Mouse (Mus musculus): ENCODE data around the gene Rag1. TPM values are rescaled to one million over a fixed set of nuclear protein-coding genes. Genes with fewer than 3 reads are reported as not detected.

Rag1 gene
- polyA plus RNA-seq, 1 experiment from 2014 or later, result 0.09 TPM

DNA sequence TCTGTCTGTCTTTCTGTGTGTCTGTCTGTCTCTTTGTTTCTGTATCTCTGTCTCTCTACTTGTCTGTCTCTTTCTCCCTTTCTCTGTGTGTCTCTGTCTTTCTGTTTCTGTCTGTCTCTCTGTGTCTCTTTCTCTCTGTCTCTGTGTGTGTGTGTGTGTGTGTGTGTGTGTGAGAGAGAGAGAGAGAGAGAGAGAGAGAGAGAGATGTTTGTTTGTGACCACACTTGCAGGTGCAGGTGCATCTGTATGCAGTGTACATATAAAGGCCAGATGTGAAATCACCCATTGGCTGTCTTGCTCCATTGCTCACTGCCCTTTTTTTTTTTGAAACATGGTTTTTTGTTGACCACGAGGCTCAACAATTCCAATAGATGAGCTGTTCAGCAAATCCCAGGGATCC lies 1.1 kb upstream of the Rag1 start:
- Histone ChIP-seq H3K27ac (ENCODE audit: low read depth, low read length) (no peak overlapping the region), H3K9me3 (ENCODE audit: control insufficient read depth, low read length) (no peaks in the 10 kb centered on the region), H3K4me3 (ENCODE audit: low read length) (no peak overlapping the region), H3K27me3 (replicated peaks; ENCODE audit: control insufficient read depth, insufficient read depth, low read length) (no peaks in the 10 kb centered on the region; the same call in 1 of the 2 replicates), H3K4me1 (ENCODE audit: control insufficient read depth, insufficient read depth, low read depth, low read length) (peaks cover 3% of the 10 kb centered on the region), H3K4me2 (ENCODE audit: low read length) (no peak overlapping the region), H3K36me3 (ENCODE audit: control insufficient read depth, insufficient read depth, low read length) (no peaks in the 10 kb centered on the region), H3K9ac (ENCODE audit: low read depth, low read length) (no peak overlapping the region)
- WGBS, result 64% methylated on average over 1 of the region's 1 CpGs
- no peak for ATAC-seq

DNA sequence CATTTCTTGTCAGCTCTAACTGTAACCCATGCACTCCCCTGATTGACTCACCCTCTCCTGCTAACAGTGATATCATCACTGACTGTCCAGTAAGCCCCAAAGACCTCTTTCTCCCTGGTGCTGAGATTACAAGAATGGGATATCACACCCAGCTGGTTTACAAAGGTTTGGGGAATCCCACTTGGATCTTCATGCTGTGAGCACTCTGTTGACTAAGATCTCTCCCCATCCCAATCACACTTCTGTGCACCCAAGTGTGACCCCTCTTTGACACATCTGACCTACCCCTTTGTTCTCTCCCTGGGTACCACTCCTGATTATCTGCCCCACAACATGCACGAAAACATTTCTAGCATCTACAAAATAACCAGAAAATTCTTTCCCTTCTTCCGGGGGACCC lies 940 bp downstream of the Rag1 start:
- Histone ChIP-seq H3K9me3 (ENCODE audit: control insufficient read depth, low read length) (no peaks in the 10 kb centered on the region), H3K27ac (ENCODE audit: low read depth, low read length) (no peak overlapping the region)

DNA sequence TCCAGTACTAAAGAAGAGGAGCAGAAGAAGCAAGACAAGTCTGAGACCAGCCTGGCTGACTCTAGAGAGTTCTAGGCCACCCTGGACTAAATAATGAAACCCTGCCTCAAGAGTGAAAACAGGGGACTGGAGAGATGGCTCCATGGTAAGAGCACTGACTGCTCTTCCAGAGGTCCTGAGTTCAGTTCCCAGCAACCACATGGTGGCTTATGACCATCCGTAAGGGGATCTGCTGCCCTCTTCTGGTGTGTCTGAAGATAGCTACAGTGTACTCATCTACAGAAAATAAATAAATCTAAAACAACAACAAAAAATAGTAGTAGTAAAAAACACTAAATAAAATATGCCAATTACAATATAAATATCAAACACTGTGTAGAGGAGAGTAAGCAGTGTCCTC lies 3.5 kb downstream of the Rag1 start:
- 89% methylated on average over 1 of the region's 1 CpGs for WGBS
- H3K27ac ChIP-seq (ENCODE audit: low read depth, low read length), result no peak overlapping the region
- no peaks in the 10 kb centered on the region for H3K36me3 ChIP-seq (ENCODE audit: control insufficient read depth, insufficient read depth, low read length)
- H3K27me3 ChIP-seq (replicated peaks; ENCODE audit: control insufficient read depth, insufficient read depth, low read length), result no peaks in the 10 kb centered on the region; the same call in 1 of the 2 replicates
- H3K4me3 ChIP-seq (ENCODE audit: low read length), result no peak overlapping the region
- no peak for ATAC-seq
- H3K4me2 ChIP-seq (ENCODE audit: low read length), result no peak overlapping the region
- H3K9ac ChIP-seq (ENCODE audit: low read depth, low read length), result no peak overlapping the region
- H3K9me3 ChIP-seq (ENCODE audit: control insufficient read depth, low read length), result no peaks in the 10 kb centered on the region
- H3K4me1 ChIP-seq (ENCODE audit: control insufficient read depth, insufficient read depth, low read depth, low read length), result no peaks in the 10 kb centered on the region

More for the DNA sequence above, 940 bp downstream of the Rag1 start:
- peaks cover 3% of the 10 kb centered on the region for H3K4me1 ChIP-seq (ENCODE audit: control insufficient read depth, insufficient read depth, low read depth, low read length)
- H3K9ac ChIP-seq (ENCODE audit: low read depth, low read length), result no peak overlapping the region
- no peak overlapping the region for H3K4me3 ChIP-seq (ENCODE audit: low read length)
- ATAC-seq, result no peak
- no peak overlapping the region for H3K4me2 ChIP-seq (ENCODE audit: low read length)
- WGBS, result 48% methylated on average over 2 of the region's 2 CpGs
- H3K27me3 ChIP-seq (replicated peaks; ENCODE audit: control insufficient read depth, insufficient read depth, low read length), result no peaks in the 10 kb centered on the region; the same call in 1 of the 2 replicates
- no peaks in the 10 kb centered on the region for H3K36me3 ChIP-seq (ENCODE audit: control insufficient read depth, insufficient read depth, low read length)

DNA sequence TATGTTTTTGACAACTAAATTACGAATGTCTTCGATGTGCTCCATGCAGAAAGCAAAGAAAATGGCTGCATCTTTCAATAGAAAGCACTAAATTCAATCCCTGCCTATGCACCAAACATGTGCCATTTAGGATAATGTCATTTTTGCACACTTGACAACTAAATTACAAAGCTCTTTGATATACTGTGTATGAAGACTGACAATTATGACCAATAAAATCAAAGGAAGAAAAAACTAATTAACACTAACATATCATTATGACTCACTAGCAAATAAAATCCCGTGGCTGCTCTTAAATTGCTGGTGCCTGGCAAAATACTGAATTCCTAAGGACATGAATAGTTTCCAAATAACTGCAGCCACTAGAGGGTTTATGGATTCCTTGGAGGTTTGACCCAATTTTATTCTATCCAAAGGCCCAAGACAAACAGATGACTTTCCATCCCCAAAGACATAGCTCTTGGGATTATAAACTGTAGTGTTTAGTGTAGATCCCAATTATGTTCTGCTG lies 9.4 kb downstream of the Rag1 start:
- no peak overlapping the region for H3K9ac ChIP-seq (ENCODE audit: low read depth, low read length)
- WGBS, result 64% methylated on average over 3 of the region's 3 CpGs
- H3K4me3 ChIP-seq (ENCODE audit: low read length), result no peak overlapping the region
- no peaks in the 10 kb centered on the region for H3K36me3 ChIP-seq (ENCODE audit: control insufficient read depth, insufficient read depth, low read length)
- ATAC-seq, result no peak
- H3K27ac ChIP-seq (ENCODE audit: low read depth, low read length), result no peak overlapping the region
- no peaks in the 10 kb centered on the region for H3K27me3 ChIP-seq (replicated peaks; ENCODE audit: control insufficient read depth, insufficient read depth, low read length)
- no peak overlapping the region for H3K4me2 ChIP-seq (ENCODE audit: low read length)
- H3K4me1 ChIP-seq (ENCODE audit: control insufficient read depth, insufficient read depth, low read depth, low read length), result no peaks in the 10 kb centered on the region
- no peaks in the 10 kb centered on the region for H3K9me3 ChIP-seq (ENCODE audit: control insufficient read depth, low read length)

DNA sequence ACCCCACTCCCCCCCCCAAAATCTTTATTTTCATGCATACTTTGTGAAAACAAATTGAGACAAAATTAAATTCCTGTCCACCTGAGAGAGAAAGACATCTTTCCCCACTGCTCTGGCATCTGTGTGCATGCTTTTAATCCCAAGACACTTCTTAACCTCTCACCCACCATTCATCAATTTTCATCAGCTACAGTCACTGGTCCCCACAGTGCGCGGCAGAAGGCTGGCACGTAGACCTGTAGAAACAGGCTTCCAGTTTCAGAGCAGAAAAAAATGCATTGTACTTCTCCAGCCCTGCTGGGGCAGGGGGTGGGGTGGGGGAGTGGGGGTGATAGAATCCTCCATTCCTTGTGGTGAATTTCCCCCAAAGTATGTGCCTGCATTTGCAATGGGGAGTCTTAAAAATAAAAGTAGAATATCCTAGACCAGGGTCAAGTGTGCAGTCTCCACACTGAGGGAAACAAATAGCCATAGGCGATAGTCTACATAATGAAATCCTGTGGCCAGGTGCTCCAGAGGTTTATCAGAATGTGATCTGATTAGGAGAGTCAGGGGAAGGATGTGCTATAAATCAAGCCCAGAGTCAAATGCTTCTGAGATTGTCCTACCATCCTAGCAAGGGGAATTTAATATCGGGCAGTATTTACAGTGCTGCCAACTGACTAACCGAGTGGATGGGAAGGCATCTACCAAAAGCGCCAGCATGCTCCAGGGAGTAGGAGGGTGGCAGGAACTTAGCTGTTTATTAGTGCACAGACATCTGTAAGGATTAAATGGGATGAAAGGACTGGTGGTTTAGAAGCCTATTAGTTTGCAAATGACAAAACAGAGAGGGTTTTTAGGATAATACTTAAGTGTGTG lies 10.1 kb downstream of the Rag1 start:
- H3K4me2 ChIP-seq (ENCODE audit: low read length), result no peak overlapping the region
- H3K9ac ChIP-seq (ENCODE audit: low read depth, low read length), result no peak overlapping the region
- WGBS, result 38% methylated on average over 7 of the region's 7 CpGs
- no peaks in the 10 kb centered on the region for H3K9me3 ChIP-seq (ENCODE audit: control insufficient read depth, low read length)
- no peaks in the 10 kb centered on the region for H3K27me3 ChIP-seq (replicated peaks; ENCODE audit: control insufficient read depth, insufficient read depth, low read length)
- H3K36me3 ChIP-seq (ENCODE audit: control insufficient read depth, insufficient read depth, low read length), result no peaks in the 10 kb centered on the region
- ATAC-seq, result peak; percentile 52
- H3K4me1 ChIP-seq (ENCODE audit: control insufficient read depth, insufficient read depth, low read depth, low read length), result no peaks in the 10 kb centered on the region
- H3K4me3 ChIP-seq (ENCODE audit: low read length), result no peak overlapping the region
- H3K27ac ChIP-seq (ENCODE audit: low read depth, low read length), result no peak overlapping the region

DNA sequence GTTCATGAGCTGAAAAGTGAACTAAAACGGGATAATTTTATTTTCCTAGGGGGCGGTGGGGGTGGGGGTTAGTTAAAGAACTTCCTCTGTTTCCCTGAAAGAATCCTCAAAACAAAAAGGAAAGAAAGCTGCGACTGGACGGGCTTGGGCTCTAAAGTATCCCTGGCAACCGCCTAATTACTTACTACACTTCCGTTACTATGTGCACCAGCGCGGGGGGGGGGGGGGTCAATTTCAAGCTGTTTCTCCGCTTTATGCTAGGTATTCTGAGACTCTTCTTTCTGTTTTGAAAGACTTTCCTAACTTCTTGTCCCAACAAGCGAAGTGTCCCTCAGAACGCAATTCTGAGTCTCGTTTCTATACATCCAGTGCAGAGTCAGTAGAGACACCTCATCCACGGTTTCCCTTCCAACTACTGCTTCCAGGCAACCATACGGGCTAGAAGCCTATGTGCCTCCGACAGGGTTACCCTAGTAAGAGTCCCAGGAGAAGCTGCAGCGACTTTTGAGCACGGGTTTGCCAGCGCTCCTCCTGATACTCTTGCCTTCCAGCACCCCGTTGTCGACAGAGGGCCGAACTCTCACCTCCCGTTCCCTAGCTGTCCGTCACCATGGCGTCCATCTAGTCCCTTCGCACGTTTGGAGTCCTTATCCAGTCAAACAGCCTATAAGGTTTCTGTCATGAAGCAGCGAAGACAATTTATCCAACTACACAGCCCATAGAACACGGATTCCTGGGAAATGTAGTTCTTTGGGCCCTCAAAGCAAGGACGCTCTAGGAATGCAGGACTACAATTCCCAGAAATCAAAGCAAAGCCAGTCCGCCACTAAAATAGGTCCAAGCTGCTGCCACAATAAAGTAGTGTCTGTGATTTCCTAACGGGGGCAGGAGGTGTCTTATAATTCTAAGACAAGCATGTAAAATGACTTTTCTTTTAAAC lies 20.7 kb downstream of the Rag1 start:
- ATAC-seq, result peak; percentile 99
- WGBS, result under 1% methylated on average over 31 of the region's 31 CpGs
- peak overlapping the region; percentile 94 for H3K27ac ChIP-seq (ENCODE audit: low read depth, low read length)

DNA sequence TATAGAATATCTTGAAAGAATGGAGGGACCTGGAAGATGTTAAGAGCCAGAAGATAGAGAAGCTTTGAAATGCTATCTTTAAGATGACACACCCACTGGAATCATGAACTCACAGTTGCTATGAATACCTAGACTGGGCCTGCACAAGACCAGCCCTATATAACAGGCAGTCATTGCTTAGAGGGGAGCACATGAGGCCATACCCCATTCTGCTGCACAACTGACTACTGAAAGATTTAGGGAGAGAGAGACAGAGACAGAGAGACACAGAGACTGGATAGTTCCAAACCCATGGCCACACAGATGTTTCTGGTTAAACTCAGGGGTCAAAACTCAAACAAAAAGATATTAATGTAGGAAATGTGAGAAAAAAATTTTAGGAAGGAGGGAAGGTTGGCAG lies 22.1 kb downstream of the Rag1 start:
- no peak for ATAC-seq
- Histone ChIP-seq H3K36me3 (ENCODE audit: control insufficient read depth, insufficient read depth, low read length) (no peaks in the 10 kb centered on the region), H3K27ac (ENCODE audit: low read depth, low read length) (no peak overlapping the region), H3K4me3 (ENCODE audit: low read length) (no peak overlapping the region), H3K27me3 (replicated peaks; ENCODE audit: control insufficient read depth, insufficient read depth, low read length) (no peaks in the 10 kb centered on the region), H3K4me1 (ENCODE audit: control insufficient read depth, insufficient read depth, low read depth, low read length) (peaks cover 5% of the 10 kb centered on the region; the same call in 1 of the 2 replicates), H3K4me2 (ENCODE audit: low read length) (no peak overlapping the region), H3K9me3 (ENCODE audit: control insufficient read depth, low read length) (no peaks in the 10 kb centered on the region), H3K9ac (ENCODE audit: low read depth, low read length) (no peak overlapping the region)

More for the DNA sequence above, 20.7 kb downstream of the Rag1 start:
- Histone ChIP-seq H3K9ac (ENCODE audit: low read depth, low read length) (peak overlapping the region; percentile 84), H3K4me3 (ENCODE audit: low read length) (peak overlapping the region; percentile 76), H3K4me2 (ENCODE audit: low read length) (peak overlapping the region; percentile 72), H3K4me1 (ENCODE audit: control insufficient read depth, insufficient read depth, low read depth, low read length) (peaks cover 5% of the 10 kb centered on the region; the same call in 1 of the 2 replicates), H3K27me3 (replicated peaks; ENCODE audit: control insufficient read depth, insufficient read depth, low read length) (no peaks in the 10 kb centered on the region), H3K36me3 (ENCODE audit: control insufficient read depth, insufficient read depth, low read length) (no peaks in the 10 kb centered on the region), H3K9me3 (ENCODE audit: control insufficient read depth, low read length) (no peaks in the 10 kb centered on the region)

DNA sequence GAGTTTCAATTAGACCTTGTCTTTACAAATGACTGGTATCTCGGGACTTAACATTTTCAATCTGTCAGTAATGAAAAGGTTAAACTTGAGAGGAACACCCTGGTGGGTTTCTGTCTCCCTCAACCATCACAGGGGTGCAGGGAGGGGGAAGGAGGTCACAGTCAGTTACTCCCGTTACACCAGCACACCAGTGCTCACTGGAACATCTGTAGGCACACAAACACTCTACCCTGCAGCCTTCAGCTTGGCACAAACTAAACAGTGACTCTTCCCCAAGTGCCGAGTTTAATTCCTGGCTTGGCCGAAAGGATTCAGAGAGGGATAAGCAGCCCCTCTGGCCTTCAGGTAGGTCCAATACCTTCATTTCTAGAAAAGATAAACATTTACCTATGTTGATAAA lies 24.8 kb downstream of the Rag1 start, which contains the start of gene Rag2:
TSS of gene Rag2 (plus strand) at position 193 of the 400 bp plus-strand sequence.
- H3K9ac ChIP-seq (ENCODE audit: low read depth, low read length), result no peak within 1 kb of the TSS
- H3K36me3 ChIP-seq (ENCODE audit: control insufficient read depth, insufficient read depth, low read length), result no peaks in the 10 kb centered on the region
- no peak within 1 kb of the TSS for H3K4me2 ChIP-seq (ENCODE audit: low read length)
- peaks cover 3% of the 10 kb centered on the region; the same call in 1 of the 2 replicates for H3K4me1 ChIP-seq (ENCODE audit: control insufficient read depth, insufficient read depth, low read depth, low read length)
- ATAC-seq, result no peak
- H3K9me3 ChIP-seq (ENCODE audit: control insufficient read depth, low read length), result no peaks in the 10 kb centered on the region
- no peaks in the 10 kb centered on the region for H3K27me3 ChIP-seq (replicated peaks; ENCODE audit: control insufficient read depth, insufficient read depth, low read length)
- no peak within 1 kb of the TSS for H3K27ac ChIP-seq (ENCODE audit: low read depth, low read length)
- WGBS, result 56% methylated on average over 4 of the region's 4 CpGs
- H3K4me3 ChIP-seq (ENCODE audit: low read length), result no peak within 1 kb of the TSS

DNA sequence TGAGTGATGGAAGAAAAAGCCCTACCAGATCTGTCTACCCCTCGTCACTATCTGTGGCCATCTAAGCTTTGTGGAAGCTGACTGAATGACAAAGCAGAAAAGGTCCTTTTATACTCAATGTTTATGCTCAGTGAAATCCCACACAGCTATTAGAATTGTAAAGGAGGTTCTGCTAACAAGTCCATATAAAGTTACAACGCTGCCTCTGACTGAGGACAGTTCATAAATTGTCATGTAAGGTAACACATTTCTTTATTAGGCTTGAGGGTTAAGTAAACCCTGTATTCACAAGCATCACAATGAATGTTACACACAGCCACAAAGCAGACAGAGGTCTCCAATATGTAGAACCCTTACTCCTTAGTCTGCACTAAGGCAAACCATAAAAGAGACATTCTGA lies 25.3 kb downstream of the Rag1 start:
- Histone ChIP-seq H3K4me1 (ENCODE audit: control insufficient read depth, insufficient read depth, low read depth, low read length) (no peaks in the 10 kb centered on the region), H3K27ac (ENCODE audit: low read depth, low read length) (no peak overlapping the region), H3K9ac (ENCODE audit: low read depth, low read length) (no peak overlapping the region), H3K36me3 (ENCODE audit: control insufficient read depth, insufficient read depth, low read length) (no peaks in the 10 kb centered on the region), H3K4me2 (ENCODE audit: low read length) (no peak overlapping the region), H3K4me3 (ENCODE audit: low read length) (no peak overlapping the region), H3K27me3 (replicated peaks; ENCODE audit: control insufficient read depth, insufficient read depth, low read length) (no peaks in the 10 kb centered on the region), H3K9me3 (ENCODE audit: control insufficient read depth, low read length) (no peaks in the 10 kb centered on the region)
- 38% methylated on average over 2 of the region's 2 CpGs for WGBS
- no peak for ATAC-seq
